Mouse (Mus musculus): ENCODE results near the gene Prrx2. TPM values are rescaled to one million over a fixed set of nuclear protein-coding genes. Genes with fewer than 3 reads are reported as not detected.

Prrx2 gene
- polyA plus RNA-seq, 1 experiment = 10.8 TPM

- no peak for DNase-seq (ENCODE audit: low read depth)
Measured at GRCm38 (mm10) chr2:30870863-30871262, 36.1 kb downstream of the Prrx2 start.

- no peak for DNase-seq (ENCODE audit: low read depth)
Measured at GRCm38 (mm10) chr2:30872669-30873068, 37.9 kb downstream of the Prrx2 start.

GRCm38 (mm10) chr2:30874445-30874844 lies 39.7 kb downstream of the Prrx2 start:
- no peak for DNase-seq (ENCODE audit: low read depth)

- no peak for DNase-seq (ENCODE audit: low read depth)
Measured at GRCm38 (mm10) chr2:30875096-30875495, 40.3 kb downstream of the Prrx2 start.

GRCm38 (mm10) chr2:30875621-30876432 lies 41.1 kb downstream of the Prrx2 start:
- no peak for DNase-seq (ENCODE audit: low read depth)

- DNase-seq (ENCODE audit: low read depth) = no peak
Measured at GRCm38 (mm10) chr2:30879481-30879880, 44.7 kb downstream of the Prrx2 start.

GRCm38 (mm10) chr2:30881215-30881614 lies 46.4 kb downstream of the Prrx2 start:
- no peak for DNase-seq (ENCODE audit: low read depth)

- no peak for DNase-seq (ENCODE audit: low read depth)
Measured at GRCm38 (mm10) chr2:30884852-30885373, 50.1 kb downstream of the Prrx2 start.

GRCm38 (mm10) chr2:30885453-30886163 lies 50.8 kb downstream of the Prrx2 start:
- peak; percentile 37 for DNase-seq (ENCODE audit: low read depth)

- DNase-seq (ENCODE audit: low read depth) = no peak
Measured at GRCm38 (mm10) chr2:30891002-30891401, 56.2 kb downstream of the Prrx2 start.

GRCm38 (mm10) chr2:30893399-30893798 lies 58.6 kb downstream of the Prrx2 start:
- DNase-seq (ENCODE audit: low read depth) = no peak

GRCm38 (mm10) chr2:30893946-30894345 lies 59.2 kb downstream of the Prrx2 start:
- DNase-seq (ENCODE audit: low read depth) = no peak

- DNase-seq (ENCODE audit: low read depth) = no peak
Measured at GRCm38 (mm10) chr2:30897291-30897690, 62.5 kb downstream of the Prrx2 start.

- no peak for DNase-seq (ENCODE audit: low read depth)
Measured at GRCm38 (mm10) chr2:30899397-30900069, 64.8 kb downstream of the Prrx2 start.

- no peak for DNase-seq (ENCODE audit: low read depth)
Measured at GRCm38 (mm10) chr2:30901646-30902160, 66.9 kb downstream of the Prrx2 start.

GRCm38 (mm10) chr2:30902256-30902655 lies 67.5 kb downstream of the Prrx2 start:
- DNase-seq (ENCODE audit: low read depth) = no peak

GRCm38 (mm10) chr2:30902726-30903722 lies 68.3 kb downstream of the Prrx2 start:
- DNase-seq (ENCODE audit: low read depth) = no peak

- no peak for DNase-seq (ENCODE audit: low read depth)
Measured at GRCm38 (mm10) chr2:30904231-30904630, 69.5 kb downstream of the Prrx2 start.

GRCm38 (mm10) chr2:30904991-30905390 lies 70.2 kb downstream of the Prrx2 start:
- no peak for DNase-seq (ENCODE audit: low read depth)

- no peak for DNase-seq (ENCODE audit: low read depth)
Measured at GRCm38 (mm10) chr2:30905906-30906305, 71.1 kb downstream of the Prrx2 start.

GRCm38 (mm10) chr2:30906641-30907040 lies 71.9 kb downstream of the Prrx2 start:
- DNase-seq (ENCODE audit: low read depth) = no peak

Measured in gonadal fat pad, adult 2 months (tissue).